Mouse (Mus musculus) CD8-positive naive resting alpha-beta T cell, adult 57 days (primary cell): ENCODE measurements around the gene Olfr672. TPM values are rescaled to one million over a fixed set of nuclear protein-coding genes. Genes with fewer than 3 reads are reported as not detected.

Source experiments
- total RNA-seq: library from RNA; stranded (reverse); gene quantifications from one replicate; pipeline ENCODE4 v1.2.4, GENCODE M21; 2023

Gene Olfr672
- not detected for total RNA-seq

DNA sequence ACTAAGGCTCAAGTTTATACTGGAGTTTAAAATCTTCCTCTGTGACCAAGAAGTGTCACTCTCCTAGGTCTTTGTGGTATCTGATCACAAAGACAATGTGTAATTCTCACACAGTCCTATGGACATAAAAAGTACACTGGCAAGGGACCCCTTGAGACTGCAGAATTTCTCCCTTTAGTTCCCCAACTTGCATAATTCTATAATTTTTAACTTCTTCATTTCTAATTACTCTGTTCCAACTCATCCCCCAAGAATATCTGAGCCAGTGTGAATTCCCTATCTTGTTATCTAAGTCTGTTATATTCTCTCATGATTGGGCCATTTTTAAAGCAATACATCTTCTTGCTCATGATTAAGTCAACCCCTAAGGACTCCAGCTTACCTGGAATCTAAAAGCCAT is at the start of gene Olfr672:
Gene Olfr672 (minus strand): TSS at position 101 of the 400 bp plus-strand sequence.

DNA sequence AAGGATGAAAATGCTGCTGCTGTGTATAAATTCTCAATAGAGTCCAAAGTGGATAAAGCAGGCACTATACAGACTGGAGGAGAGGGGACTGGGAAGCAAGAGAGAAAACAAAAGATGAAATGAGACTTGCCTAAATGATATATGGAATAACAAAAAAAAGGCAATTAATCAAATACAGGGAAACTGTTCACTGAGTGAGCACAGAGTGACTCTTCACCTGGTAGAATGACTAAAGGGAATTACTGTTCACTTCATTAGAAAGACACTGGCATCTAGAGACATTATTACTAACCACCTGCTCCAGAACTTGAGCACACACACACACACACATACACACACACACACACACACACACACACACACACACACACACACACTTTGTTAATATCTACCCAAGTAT is 30.6 kb upstream of the Olfr672 start, which contains the start of gene Olfr676:
Gene Olfr676 (plus strand): TSS at position 301 of the 400 bp plus-strand sequence.

DNA sequence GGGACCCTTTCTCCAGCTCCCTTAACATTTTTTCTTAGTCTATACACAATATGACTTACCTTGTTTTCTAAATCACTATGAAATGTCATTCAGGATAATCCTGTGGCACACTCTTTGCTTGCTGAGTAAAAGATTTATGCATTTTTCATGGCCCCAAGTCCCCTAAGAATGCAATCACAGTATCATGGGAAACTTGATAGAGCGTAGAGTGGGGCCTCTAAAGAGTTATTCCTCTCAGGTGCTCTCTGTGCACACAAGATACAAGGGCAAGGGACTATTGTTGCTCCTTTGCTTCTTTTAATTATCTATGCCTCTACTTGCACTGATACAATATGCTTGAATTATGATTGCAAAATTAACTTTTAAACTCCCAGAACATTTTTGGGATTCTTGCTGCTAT is 26.5 kb upstream of the Olfr672 start, which contains the start of gene Olfr675:
Gene Olfr675 (minus strand): TSS at position 101 of the 400 bp plus-strand sequence.

DNA sequence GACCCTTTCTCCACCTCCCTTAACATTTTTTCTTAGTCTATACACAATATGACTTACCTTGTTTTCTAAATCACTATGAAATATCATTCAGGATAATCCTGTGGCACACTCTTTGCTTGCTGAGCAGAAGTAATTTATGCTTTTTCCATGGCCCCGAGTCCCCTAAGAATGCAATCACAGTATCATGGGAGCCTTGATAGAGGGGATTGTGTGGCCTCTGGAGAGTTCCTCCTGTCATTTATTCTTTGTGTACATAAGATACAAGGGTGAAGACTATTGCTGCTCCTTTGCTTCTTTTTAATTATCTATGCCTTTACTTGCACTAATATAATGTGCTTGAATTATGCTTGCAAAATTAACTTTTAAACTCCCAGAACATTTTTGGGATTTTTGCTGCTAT is 22.8 kb downstream of the Olfr672 start, which contains the start of gene Olfr671:
Gene Olfr671 (minus strand): TSS at position 101 of the 400 bp plus-strand sequence.

DNA sequence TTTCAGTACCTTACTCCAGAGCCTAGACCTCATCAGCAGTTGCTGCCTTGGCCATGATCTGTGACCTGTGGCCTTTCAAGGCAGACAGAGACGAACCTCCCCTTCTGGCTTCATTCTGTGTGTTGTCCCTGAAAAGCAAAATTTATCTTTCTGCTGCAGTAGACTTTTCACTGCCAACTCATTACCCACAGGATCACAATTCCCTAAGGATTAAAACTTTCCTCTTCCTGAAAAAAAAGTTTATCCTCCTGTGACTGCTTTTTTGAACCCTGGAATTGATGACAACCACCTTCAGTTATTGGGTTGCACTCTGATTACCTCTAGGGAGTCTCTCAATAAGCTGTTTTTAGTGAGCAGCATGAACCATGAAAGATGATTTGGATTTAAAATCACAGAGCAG is 39.3 kb downstream of the Olfr672 start, which contains the start of gene Olfr670:
Gene Olfr670 (minus strand): TSS at position 101 of the 400 bp plus-strand sequence.

Other genes starting within 250 kb of the Olfr672 start
- gene Usp17le, start 224.6 kb downstream of the Olfr672 start, total RNA-seq = not detected
- not detected for gene Usp17lb, start 159.4 kb downstream of the Olfr672 start, total RNA-seq
- not detected for gene Usp17la, start 145.0 kb downstream of the Olfr672 start, total RNA-seq
- not detected for gene Olfr665, start 124.0 kb downstream of the Olfr672 start, total RNA-seq
- not detected for gene Olfr666, start 106.1 kb downstream of the Olfr672 start, total RNA-seq
- gene Olfr667, start 80.5 kb downstream of the Olfr672 start, total RNA-seq = not detected
- gene Olfr668, start 74.0 kb downstream of the Olfr672 start, total RNA-seq = not detected
- gene Olfr669, start 67.8 kb downstream of the Olfr672 start, total RNA-seq = not detected
- not detected for gene Olfr670, start 39.4 kb downstream of the Olfr672 start, total RNA-seq
- not detected for gene Olfr671, start 22.9 kb downstream of the Olfr672 start, total RNA-seq
- gene Olfr675, start 26.4 kb upstream of the Olfr672 start, total RNA-seq = not detected
- not detected for gene Olfr676, start 30.7 kb upstream of the Olfr672 start, total RNA-seq
- gene Olfr677, start 49.3 kb upstream of the Olfr672 start, total RNA-seq = not detected
- not detected for gene Olfr678, start 62.4 kb upstream of the Olfr672 start, total RNA-seq
- not detected for gene Olfr679, start 79.2 kb upstream of the Olfr672 start, total RNA-seq
- not detected for gene Olfr680-ps1, start 90.8 kb upstream of the Olfr672 start, total RNA-seq
- gene Olfr681, start 114.8 kb upstream of the Olfr672 start, total RNA-seq = not detected
- gene Olfr683, start 145.0 kb upstream of the Olfr672 start, total RNA-seq = not detected
- gene Olfr684, start 161.6 kb upstream of the Olfr672 start, total RNA-seq = not detected
- not detected for gene Olfr685, start 184.0 kb upstream of the Olfr672 start, total RNA-seq
- gene Olfr686, start 205.5 kb upstream of the Olfr672 start, total RNA-seq = not detected